Mouse (Mus musculus) megakaryocyte-erythroid progenitor cell, adult 5-6 weeks (primary cell): ENCODE measurements around the gene Tnrc6b. TPM values are rescaled to one million over a fixed set of nuclear protein-coding genes. Genes with fewer than 3 reads are reported as not detected.
A peak's percentile ranks its signal among the peaks of the same experiment; 100 is the strongest.
"Not testable (repeated sequence)": the region's sequence is repeated elsewhere in the genome, so short reads cannot be mapped to it uniquely, and the experiment has no call there.

Source experiments
- ATAC-seq: replicated peaks from 2 replicates; pipeline ENCODE4 v1.8.0; 2016; ENCODE audit warnings: mild to moderate bottlenecking, inconsistent platforms; ENCODE audit not compliant: severe bottlenecking, poor library complexity, low FRiP score, low TSS enrichment
- total RNA-seq, 2 experiments: library from RNA; stranded (forward) in 1 of 2; stranded (reverse) in 1 of 2; fragments of 200-1000, 215-1000 nt in 1 of 2; fragments of >200 nt in 1 of 2; fragmentation: Nextera tagmentation in 1 of 2; gene quantifications; 2 replicates each; pipeline ENCODE4 v1.2.3; 2014 to 2017

Gene Tnrc6b
- total RNA-seq, 2 experiments from 2014 or later: 48.5 to 89.0 TPM

- ATAC-seq: no peak
Measured at GRCm38 (mm10) chr15:80886361-80887156, 175.4 kb downstream of the Tnrc6b start.

GRCm38 (mm10) chr15:80892341-80892740 lies 181.2 kb downstream of the Tnrc6b start:
- no peak for ATAC-seq

GRCm38 (mm10) chr15:80896741-80897140 lies 185.6 kb downstream of the Tnrc6b start:
- no peak for ATAC-seq

GRCm38 (mm10) chr15:80897911-80898310 lies 186.8 kb downstream of the Tnrc6b start:
- ATAC-seq: no peak

- ATAC-seq: no peak
Measured at GRCm38 (mm10) chr15:80899806-80900205, 188.7 kb downstream of the Tnrc6b start.

GRCm38 (mm10) chr15:80901806-80902513 lies 190.8 kb downstream of the Tnrc6b start:
- ATAC-seq: no peak

GRCm38 (mm10) chr15:80904776-80905175 lies 193.7 kb downstream of the Tnrc6b start:
- not testable (repeated sequence) for ATAC-seq

GRCm38 (mm10) chr15:80910183-80910582 lies 199.1 kb downstream of the Tnrc6b start:
- ATAC-seq: no peak

GRCm38 (mm10) chr15:80910790-80911531 lies 199.8 kb downstream of the Tnrc6b start:
- ATAC-seq: peak; percentile 92

- ATAC-seq: peak; percentile 35; the same call in 1 of the 2 replicates
Measured at GRCm38 (mm10) chr15:80912175-80912574, 201.1 kb downstream of the Tnrc6b start.

- ATAC-seq: no peak
Measured at GRCm38 (mm10) chr15:80913803-80914202, 202.7 kb downstream of the Tnrc6b start.

- ATAC-seq: no peak
Measured at GRCm38 (mm10) chr15:80915850-80916249, 204.7 kb downstream of the Tnrc6b start.

GRCm38 (mm10) chr15:80916621-80917020 lies 205.5 kb downstream of the Tnrc6b start:
- ATAC-seq: no peak

GRCm38 (mm10) chr15:80920346-80920745 lies 209.2 kb downstream of the Tnrc6b start:
- no peak for ATAC-seq

- ATAC-seq: no peak
Measured at GRCm38 (mm10) chr15:80921781-80922180, 210.7 kb downstream of the Tnrc6b start.

GRCm38 (mm10) chr15:80924211-80924610 lies 213.1 kb downstream of the Tnrc6b start:
- no peak for ATAC-seq

GRCm38 (mm10) chr15:80928811-80929355 lies 217.8 kb downstream of the Tnrc6b start:
- no peak for ATAC-seq

GRCm38 (mm10) chr15:80930048-80930571 lies 219.0 kb downstream of the Tnrc6b start:
- no peak for ATAC-seq

GRCm38 (mm10) chr15:80930676-80931320 lies 219.7 kb downstream of the Tnrc6b start:
- ATAC-seq: not testable (repeated sequence)
